Mouse (Mus musculus) stomach, postnatal 0 days (tissue): ENCODE measurements around the gene Rrh.

Source experiments
- CTCF ChIP-seq: IDR thresholded peaks from 2 replicates; pipeline ENCODE4 v1.5.1; 2016; ENCODE audit warnings: antibody characterized with exemption, low read depth, mild to moderate bottlenecking, moderate library complexity
- EP300 ChIP-seq: optimal IDR thresholded peaks from 2 replicates; pipeline ENCODE3; 2016; ENCODE audit warnings: antibody characterized with exemption

GRCm38 (mm10) chr3:129862592-129862991 lies 40.2 kb upstream of the Rrh start:
- TF ChIP-seq CTCF (no peak), EP300 (no peak)
